Mouse (Mus musculus) testis, adult 2 months (tissue): ENCODE measurements around the gene BC004004. TPM values are rescaled to one million over a fixed set of nuclear protein-coding genes. Genes with fewer than 3 reads are reported as not detected.
"Not testable (repeated sequence)": the region's sequence is repeated elsewhere in the genome, so short reads cannot be mapped to it uniquely, and the experiment has no call there.

Experiments
- H3K27ac ChIP-seq: fragments of 200-500 bp; 2 replicates; pipeline ENCODE4 v1.5.1; 2012; ENCODE audit warnings: low read depth, low read length; ENCODE audit not compliant: control insufficient read depth, insufficient read depth
- H3K27me3 ChIP-seq: fragments of 200-500 bp; 2 replicates; pipeline ENCODE4 v1.6.1; 2012; ENCODE audit warnings: mild to moderate bottlenecking, low read length, moderate library complexity; ENCODE audit not compliant: control insufficient read depth, insufficient read depth
- H3K36me3 ChIP-seq: fragments of 200-500 bp; 2 replicates; pipeline ENCODE4 v1.6.1; 2012; ENCODE audit warnings: mild to moderate bottlenecking, low read length; ENCODE audit not compliant: control insufficient read depth, insufficient read depth
- H3K4me1 ChIP-seq: fragments of 200-500 bp; 2 replicates; pipeline ENCODE4 v1.6.1; 2012; ENCODE audit warnings: low read length; ENCODE audit not compliant: control insufficient read depth, insufficient read depth
- H3K4me3 ChIP-seq: fragments of 200-500 bp; 2 replicates; pipeline ENCODE4 v1.5.1; 2012; ENCODE audit warnings: low read depth, mild to moderate bottlenecking, low read length, moderate library complexity, mixed read lengths; ENCODE audit not compliant: control insufficient read depth
- CTCF ChIP-seq: fragments of 200-500 bp; IDR thresholded peaks from 2 replicates; pipeline ENCODE4 v1.5.1; 2012; ENCODE audit warnings: low read depth, mild to moderate bottlenecking, inconsistent platforms, low read length, moderate library complexity; ENCODE audit not compliant: control insufficient read depth, insufficient read depth, insufficient replicate concordance
- POLR2A ChIP-seq: fragments of 200-500 bp; IDR thresholded peaks from 2 replicates; pipeline ENCODE4 v1.6.1; 2012; ENCODE audit warnings: low read depth, mild to moderate bottlenecking, inconsistent platforms, low read length, moderate library complexity; ENCODE audit not compliant: control insufficient read depth
- polyA plus RNA-seq: library from polyadenylated mRNA; depleted of rRNA; stranded (reverse); fragments of >200 nt; gene quantifications from 2 replicates; pipeline ENCODE4 v1.2.3, GENCODE M21; 2012

BC004004 gene
- polyA plus RNA-seq, 1 experiment, result 42.5 TPM

DNA sequence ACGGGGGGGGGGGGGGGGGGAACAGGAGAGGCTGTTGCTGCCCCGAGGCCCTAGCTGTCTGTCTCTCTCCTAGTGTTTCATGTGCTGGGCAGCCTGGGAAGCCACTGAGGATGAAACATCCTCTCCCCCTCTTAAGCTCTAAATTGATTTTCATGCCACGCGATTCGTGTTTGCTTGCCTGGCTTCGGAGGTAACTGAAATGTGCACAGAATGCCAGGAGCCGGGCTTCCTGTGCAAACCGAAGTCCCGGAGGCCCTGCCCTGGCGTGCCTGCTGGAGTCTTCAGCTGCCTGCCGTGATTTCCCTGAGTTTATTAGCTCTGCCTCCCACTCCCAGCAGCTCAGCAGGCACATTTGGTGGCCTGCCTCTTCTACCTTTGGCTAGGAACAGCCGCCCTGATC, 23.7 kb upstream of the BC004004 start:
- no peaks in the 10 kb centered on the region for H3K27me3 ChIP-seq
- no peak for TF ChIP-seq POLR2A
- TF ChIP-seq CTCF, result no peak
- H3K36me3 ChIP-seq, result no peaks in the 10 kb centered on the region
- no peak overlapping the region for H3K4me3 ChIP-seq
- H3K4me1 ChIP-seq, result no peaks in the 10 kb centered on the region
- no peak overlapping the region for H3K27ac ChIP-seq

DNA sequence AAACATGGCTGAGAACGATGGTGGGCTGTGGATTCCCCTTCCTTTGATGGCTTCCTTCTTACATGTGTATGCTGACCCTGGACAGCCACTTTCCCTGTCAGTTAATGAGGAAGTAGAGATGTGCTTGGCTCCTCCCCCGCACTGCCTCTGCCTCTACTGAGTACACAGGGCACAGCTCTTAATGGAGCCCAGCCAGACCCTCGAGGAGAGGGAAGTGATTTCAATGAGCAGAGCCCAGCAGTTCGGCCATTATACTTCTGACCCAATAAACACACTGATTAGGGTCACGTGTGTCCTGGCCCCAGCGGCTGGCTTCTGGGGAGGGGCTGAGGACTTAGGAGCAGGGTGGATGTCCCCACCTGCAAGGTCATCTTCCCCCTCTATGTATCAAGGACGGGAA, 22.9 kb upstream of the BC004004 start:
- Histone ChIP-seq H3K27ac (no peak overlapping the region), H3K4me3 (no peak overlapping the region), H3K27me3 (no peaks in the 10 kb centered on the region), H3K36me3 (peaks cover 2% of the 10 kb centered on the region), H3K4me1 (no peaks in the 10 kb centered on the region)
- TF ChIP-seq POLR2A, result no peak
- no peak for TF ChIP-seq CTCF

DNA sequence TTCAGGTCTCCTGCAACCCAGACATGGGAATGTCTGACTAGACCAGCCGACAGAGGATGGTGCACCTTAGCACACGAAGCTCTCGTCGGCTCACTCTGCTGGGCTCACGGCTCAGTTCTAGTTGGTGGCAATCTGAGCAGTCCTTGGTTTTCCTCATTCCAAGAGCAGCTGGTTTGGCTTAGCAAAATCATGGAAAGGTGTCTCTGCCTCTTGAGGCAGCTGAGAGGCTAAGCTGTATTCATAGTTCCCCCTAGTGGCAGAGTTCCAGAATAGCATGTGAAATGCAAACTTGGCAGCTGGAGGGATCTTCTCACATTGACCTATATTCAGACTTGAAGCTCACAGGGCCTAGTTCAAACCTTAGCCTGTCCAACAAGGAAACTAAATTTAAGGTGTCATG, 22.0 kb upstream of the BC004004 start:
- TF ChIP-seq POLR2A, result no peak
- TF ChIP-seq CTCF, result peak; percentile 22; the same call in 1 of the 2 replicates
- Histone ChIP-seq H3K27ac (no peak overlapping the region), H3K4me3 (no peak overlapping the region), H3K27me3 (no peaks in the 10 kb centered on the region), H3K4me1 (no peaks in the 10 kb centered on the region), H3K36me3 (peaks cover 2% of the 10 kb centered on the region)

DNA sequence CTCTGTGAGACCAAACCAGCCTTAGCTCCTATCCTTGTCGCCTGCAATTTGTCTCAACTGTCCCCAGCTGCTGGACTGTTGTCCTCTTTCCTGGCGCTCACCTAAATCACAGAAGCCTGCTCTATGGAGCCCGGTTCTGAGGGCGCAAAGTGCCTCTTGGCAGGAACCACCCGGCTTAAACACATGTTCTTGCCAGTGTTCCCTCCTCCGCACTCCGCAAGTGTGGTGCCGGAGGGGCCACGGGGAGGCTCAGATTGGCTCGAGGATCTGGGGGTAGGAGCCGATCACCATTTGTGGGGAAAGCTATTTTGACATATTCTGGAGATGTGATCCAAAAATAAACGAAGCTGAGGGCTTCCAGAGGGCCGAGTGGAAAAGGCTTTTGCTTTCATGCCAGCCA, 20.7 kb upstream of the BC004004 start:
- H3K4me1 ChIP-seq, result no peaks in the 10 kb centered on the region
- H3K36me3 ChIP-seq, result peaks cover 2% of the 10 kb centered on the region
- H3K27me3 ChIP-seq, result no peaks in the 10 kb centered on the region
- no peak overlapping the region for H3K4me3 ChIP-seq
- TF ChIP-seq CTCF, result no peak
- TF ChIP-seq POLR2A, result no peak
- no peak overlapping the region for H3K27ac ChIP-seq

DNA sequence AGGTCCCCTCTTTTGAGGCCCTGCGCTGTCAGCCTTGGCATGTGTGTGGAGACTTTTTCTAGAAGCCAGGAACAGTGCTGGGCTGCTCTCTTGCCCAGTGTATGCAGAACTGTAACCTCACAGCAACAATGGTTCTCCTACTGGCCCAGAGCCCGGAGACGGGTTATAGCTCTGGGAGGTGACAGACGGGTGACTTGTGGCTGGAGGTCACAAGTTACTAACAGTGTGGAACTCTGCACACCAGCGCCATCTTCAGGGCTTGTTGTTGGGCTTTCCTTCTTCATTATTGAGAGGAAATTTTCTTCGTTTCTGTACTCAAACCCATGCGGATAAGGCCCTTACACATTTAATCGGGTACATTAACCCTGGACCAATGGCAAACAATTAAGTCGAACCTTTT, 19.1 kb upstream of the BC004004 start:
- Histone ChIP-seq H3K36me3 (peaks cover 2% of the 10 kb centered on the region), H3K27ac (no peak overlapping the region), H3K27me3 (no peaks in the 10 kb centered on the region), H3K4me1 (no peaks in the 10 kb centered on the region), H3K4me3 (no peak overlapping the region)
- TF ChIP-seq POLR2A, result no peak
- no peak for TF ChIP-seq CTCF

DNA sequence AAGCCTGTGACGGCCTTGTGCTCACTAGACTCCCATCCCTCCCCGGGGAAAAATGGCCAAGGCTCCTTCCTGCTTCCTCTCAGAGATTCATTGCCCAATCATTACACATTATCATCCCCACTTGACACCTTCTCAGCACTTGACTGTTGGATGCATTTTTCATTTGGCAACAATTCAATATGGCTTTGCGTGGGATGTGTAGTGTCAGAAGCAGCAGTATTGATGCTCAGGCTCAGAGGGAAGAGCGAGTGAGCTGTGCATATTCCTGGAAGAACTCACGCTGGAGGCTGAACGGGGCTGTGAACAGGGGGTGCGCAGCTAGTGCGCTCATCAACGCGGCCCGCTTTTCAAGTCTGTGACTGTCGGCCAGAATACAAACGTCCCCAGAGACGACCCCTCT, 17.6 kb upstream of the BC004004 start:
- H3K4me3 ChIP-seq, H3K4me1 ChIP-seq, H3K27me3 ChIP-seq, H3K27ac ChIP-seq, H3K36me3 ChIP-seq: not testable (repeated sequence)

DNA sequence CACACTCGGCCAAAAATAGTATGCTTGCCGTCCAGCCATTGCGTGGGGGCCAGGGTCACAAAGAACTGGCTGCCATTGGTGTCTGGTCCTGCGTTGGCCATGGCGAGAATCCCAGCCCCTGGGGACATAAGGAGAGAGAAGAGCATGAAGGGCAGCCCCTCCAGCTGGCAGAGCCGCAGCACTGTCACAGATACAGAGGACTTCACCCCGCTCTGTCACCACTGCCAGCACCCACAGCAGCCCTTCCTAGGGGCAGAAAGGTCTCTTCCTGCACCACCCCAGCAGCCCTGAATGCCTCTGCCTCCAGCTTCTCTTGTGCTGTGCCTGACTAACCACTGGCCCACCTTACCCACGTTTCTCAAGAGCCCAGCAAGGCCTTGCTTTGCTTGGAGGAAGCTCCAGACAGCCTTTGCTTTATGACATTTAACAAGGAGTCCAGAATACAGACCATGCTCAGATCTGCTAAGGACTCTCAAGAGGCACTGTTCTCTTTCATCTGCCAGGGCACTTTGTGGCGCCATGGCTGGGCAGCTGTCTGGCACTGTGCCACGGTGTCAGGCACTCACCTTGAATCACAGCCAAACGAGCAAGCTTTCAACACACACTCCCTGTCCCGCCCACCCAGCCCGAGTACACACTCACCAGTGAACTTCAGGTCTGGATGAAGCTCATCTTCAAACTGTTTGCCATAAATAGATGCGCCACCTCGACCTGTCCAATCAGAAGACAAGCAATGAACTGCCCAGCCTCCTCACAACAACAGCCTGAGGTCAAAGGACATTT, 16.8 kb upstream of the BC004004 start:
- H3K27ac ChIP-seq, result no peak overlapping the region
- no peak overlapping the region for H3K4me3 ChIP-seq
- H3K36me3 ChIP-seq, result peaks cover 2% of the 10 kb centered on the region
- no peaks in the 10 kb centered on the region for H3K4me1 ChIP-seq
- no peaks in the 10 kb centered on the region for H3K27me3 ChIP-seq
- TF ChIP-seq POLR2A, result no peak
- no peak for TF ChIP-seq CTCF

DNA sequence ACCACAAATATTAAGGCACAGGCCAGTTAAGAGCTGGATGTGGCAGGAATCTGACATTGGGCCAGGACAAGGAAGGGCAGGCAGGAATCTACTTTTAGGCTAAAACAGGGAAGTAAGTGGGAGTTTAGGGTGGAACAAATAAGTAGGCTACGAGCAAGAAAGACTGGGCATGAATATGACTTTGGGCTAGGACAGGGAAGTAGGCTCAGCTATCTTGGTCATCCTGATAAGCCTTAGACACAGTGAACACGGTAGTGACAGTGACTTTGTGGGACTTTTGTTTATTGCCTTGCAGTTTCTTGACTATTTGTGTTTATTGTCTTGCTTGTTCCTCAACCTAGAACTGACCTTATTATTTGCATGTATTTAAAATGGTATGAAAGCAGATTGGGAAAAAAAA, 15.4 kb upstream of the BC004004 start:
- no peaks in the 10 kb centered on the region for H3K27me3 ChIP-seq
- TF ChIP-seq CTCF (no peak), POLR2A (no peak)
- no peak overlapping the region for H3K4me3 ChIP-seq
- peaks cover 2% of the 10 kb centered on the region for H3K36me3 ChIP-seq
- no peak overlapping the region for H3K27ac ChIP-seq
- H3K4me1 ChIP-seq, result no peaks in the 10 kb centered on the region
